Mouse (Mus musculus): ENCODE measurements around the gene Pomc. TPM values are rescaled to one million over a fixed set of nuclear protein-coding genes. Genes with fewer than 3 reads are reported as not detected.
"Not testable (repeated sequence)": the region's sequence is repeated elsewhere in the genome, so short reads cannot be mapped to it uniquely, and the experiment has no call there.

Gene Pomc
- polyA plus RNA-seq, 1 experiment from 2014 or later, result 2.6 TPM

DNA sequence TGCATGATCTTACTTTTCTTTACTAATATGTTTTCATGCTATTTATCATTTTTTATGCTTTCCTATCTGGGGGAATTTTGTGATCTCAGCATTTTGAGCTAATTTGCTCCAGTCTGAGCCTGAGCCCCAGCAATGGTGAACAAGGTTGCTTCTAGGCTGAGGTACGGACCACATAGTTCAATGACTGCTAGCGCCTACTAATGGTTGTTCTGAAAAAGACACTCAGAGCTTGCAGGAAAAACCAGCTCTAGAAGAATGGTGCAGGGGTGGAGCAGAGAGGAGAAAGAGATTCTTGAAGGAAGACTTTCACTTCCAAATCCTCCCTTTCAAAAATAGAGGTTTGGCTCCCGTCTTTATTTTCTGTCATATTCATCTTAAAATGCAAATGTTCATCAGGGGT is 1.6 kb downstream of the Pomc start:
- Histone ChIP-seq H3K36me3 (ENCODE audit: control insufficient read depth, insufficient read depth, low read length) (no peaks in the 10 kb centered on the region), H3K4me2 (ENCODE audit: low read depth, low read length) (no peak overlapping the region), H3K9me3 (ENCODE audit: control insufficient read depth, low read length) (no peaks in the 10 kb centered on the region), H3K9ac (ENCODE audit: low read length) (no peak overlapping the region), H3K4me3 (ENCODE audit: low read length) (no peak overlapping the region), H3K4me1 (replicated peaks; ENCODE audit: control insufficient read depth, insufficient read depth, low read length) (peaks cover 7% of the 10 kb centered on the region; the same call in 1 of the 2 replicates), H3K27me3 (ENCODE audit: control insufficient read depth, insufficient read depth, low read depth, low read length) (peaks cover 11% of the 10 kb centered on the region), H3K27ac (ENCODE audit: low read length) (no peak overlapping the region)
- no peak for ATAC-seq (ENCODE audit: low read depth)
- 10% methylated on average over 3 of the region's 3 CpGs for WGBS

DNA sequence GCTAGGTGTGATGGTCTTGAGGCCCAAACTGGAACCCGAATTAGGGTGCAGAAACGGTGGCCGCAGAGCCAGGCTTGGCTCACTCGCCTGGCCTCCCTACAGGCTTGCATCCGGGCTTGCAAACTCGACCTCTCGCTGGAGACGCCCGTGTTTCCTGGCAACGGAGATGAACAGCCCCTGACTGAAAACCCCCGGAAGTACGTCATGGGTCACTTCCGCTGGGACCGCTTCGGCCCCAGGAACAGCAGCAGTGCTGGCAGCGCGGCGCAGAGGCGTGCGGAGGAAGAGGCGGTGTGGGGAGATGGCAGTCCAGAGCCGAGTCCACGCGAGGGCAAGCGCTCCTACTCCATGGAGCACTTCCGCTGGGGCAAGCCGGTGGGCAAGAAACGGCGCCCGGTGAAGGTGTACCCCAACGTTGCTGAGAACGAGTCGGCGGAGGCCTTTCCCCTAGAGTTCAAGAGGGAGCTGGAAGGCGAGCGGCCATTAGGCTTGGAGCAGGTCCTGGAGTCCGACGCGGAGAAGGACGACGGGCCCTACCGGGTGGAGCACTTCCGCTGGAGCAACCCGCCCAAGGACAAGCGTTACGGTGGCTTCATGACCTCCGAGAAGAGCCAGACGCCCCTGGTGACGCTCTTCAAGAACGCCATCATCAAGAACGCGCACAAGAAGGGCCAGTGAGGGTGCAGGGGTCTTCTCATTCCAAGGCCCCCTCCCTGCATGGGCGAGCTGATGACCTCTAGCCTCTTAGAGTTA is 5.2 kb downstream of the Pomc start:
- 2% methylated on average over 53 of the region's 53 CpGs for WGBS
- Histone ChIP-seq H3K4me1 (replicated peaks; ENCODE audit: control insufficient read depth, insufficient read depth, low read length) (peaks cover 7% of the 10 kb centered on the region; the same call in 1 of the 2 replicates), H3K27me3 (ENCODE audit: control insufficient read depth, insufficient read depth, low read depth, low read length) (peaks cover 4% of the 10 kb centered on the region), H3K27ac (ENCODE audit: low read length) (peak overlapping the region; percentile 88), H3K4me3 (ENCODE audit: low read length) (peak overlapping the region; percentile 66), H3K9ac (ENCODE audit: low read length) (peak overlapping the region; percentile 74), H3K4me2 (ENCODE audit: low read depth, low read length) (peak overlapping the region; percentile 84), H3K9me3 (ENCODE audit: control insufficient read depth, low read length) (no peaks in the 10 kb centered on the region), H3K36me3 (ENCODE audit: control insufficient read depth, insufficient read depth, low read length) (no peaks in the 10 kb centered on the region)
- ATAC-seq (ENCODE audit: low read depth), result peak; percentile 97

DNA sequence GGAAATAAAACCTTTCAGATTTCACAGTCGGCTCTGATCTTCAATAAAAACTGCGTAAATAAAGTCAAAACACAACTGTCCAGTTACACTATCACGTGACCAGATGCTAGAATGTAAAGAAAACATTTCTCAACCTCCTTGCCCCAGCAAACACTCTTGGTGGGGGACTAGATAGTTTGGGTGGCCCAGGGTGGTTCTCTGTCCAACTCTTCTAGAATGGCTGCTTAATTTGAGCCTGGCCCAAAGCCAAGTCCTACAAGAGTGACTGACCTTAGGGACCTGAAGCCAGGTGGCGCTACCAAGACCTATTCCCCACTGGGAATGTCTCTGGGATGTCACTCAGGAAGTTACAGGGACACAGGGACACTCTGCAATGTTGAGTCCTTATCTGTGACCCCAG is 5.8 kb downstream of the Pomc start:
- peak overlapping the region; percentile 74; the same call in 1 of the 2 replicates for H3K9ac ChIP-seq (ENCODE audit: low read length)
- H3K4me3 ChIP-seq (ENCODE audit: low read length), result peak overlapping the region; percentile 66
- no peaks in the 10 kb centered on the region for H3K9me3 ChIP-seq (ENCODE audit: control insufficient read depth, low read length)
- no peak overlapping the region for H3K27ac ChIP-seq (ENCODE audit: low read length)
- H3K27me3 ChIP-seq (ENCODE audit: control insufficient read depth, insufficient read depth, low read depth, low read length), result no peaks in the 10 kb centered on the region
- H3K4me2 ChIP-seq (ENCODE audit: low read depth, low read length), result peak overlapping the region; percentile 84
- 44% methylated on average over 4 of the region's 4 CpGs for WGBS
- peaks cover 7% of the 10 kb centered on the region; the same call in 1 of the 2 replicates for H3K4me1 ChIP-seq (replicated peaks; ENCODE audit: control insufficient read depth, insufficient read depth, low read length)
- no peak for ATAC-seq (ENCODE audit: low read depth)
- no peaks in the 10 kb centered on the region for H3K36me3 ChIP-seq (ENCODE audit: control insufficient read depth, insufficient read depth, low read length)

DNA sequence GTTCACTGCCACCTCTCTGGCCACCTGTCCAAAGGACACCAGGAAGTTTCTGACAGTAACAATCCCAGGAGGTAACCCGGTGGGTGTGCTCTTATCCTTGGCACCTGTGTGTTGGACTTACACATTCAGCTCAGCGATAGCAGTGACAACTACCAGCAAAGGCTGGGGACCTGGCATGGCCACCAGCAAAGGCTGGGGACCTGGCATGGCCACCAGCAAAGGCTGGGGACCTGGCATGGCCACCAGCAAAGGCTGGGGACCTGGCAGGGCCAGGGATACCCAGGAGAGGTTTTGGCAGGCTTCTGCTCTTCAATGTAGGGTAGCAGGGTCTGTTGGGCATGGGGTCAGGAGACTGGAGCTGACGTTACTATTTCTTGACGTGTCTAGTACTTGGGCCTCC is 12.4 kb downstream of the Pomc start:
- 87% methylated on average over 4 of the region's 4 CpGs for whole genome bisulfite sequencing
- no peak overlapping the region for H3K4me3 ChIP-seq (ENCODE audit: low read length)
- no peaks in the 10 kb centered on the region for H3K4me1 ChIP-seq (replicated peaks; ENCODE audit: control insufficient read depth, insufficient read depth, low read length)
- H3K27me3 ChIP-seq (ENCODE audit: control insufficient read depth, insufficient read depth, low read depth, low read length), result no peaks in the 10 kb centered on the region
- no peak for ATAC-seq (ENCODE audit: low read depth)
- H3K9ac ChIP-seq (ENCODE audit: low read length), result no peak overlapping the region
- no peaks in the 10 kb centered on the region for H3K9me3 ChIP-seq (ENCODE audit: control insufficient read depth, low read length)
- H3K4me2 ChIP-seq (ENCODE audit: low read depth, low read length), result no peak overlapping the region
- H3K27ac ChIP-seq (ENCODE audit: low read length), result no peak overlapping the region
- no peaks in the 10 kb centered on the region for H3K36me3 ChIP-seq (ENCODE audit: control insufficient read depth, insufficient read depth, low read length)

DNA sequence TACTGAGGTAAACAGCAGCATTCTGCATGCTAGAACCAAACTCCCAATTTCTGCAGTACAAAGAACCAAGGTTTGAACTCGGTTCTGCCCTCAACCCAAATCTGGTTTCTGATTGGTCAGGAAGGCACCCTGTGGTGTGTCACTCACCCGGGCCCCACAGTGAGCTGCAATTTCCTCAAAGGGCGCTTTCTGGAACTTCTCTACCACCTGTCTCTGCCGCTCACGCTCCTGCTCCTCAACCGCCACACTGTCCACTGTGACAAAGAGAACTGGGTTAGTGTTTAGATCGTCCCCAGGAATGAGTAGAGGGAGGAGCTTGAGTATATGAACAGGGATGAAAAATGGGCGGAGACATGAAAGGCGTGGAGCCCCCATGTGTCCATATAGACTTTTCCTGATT is 13.6 kb downstream of the Pomc start:
- Histone ChIP-seq H3K27ac (ENCODE audit: low read length) (no peak overlapping the region), H3K36me3 (ENCODE audit: control insufficient read depth, insufficient read depth, low read length) (no peaks in the 10 kb centered on the region), H3K9me3 (ENCODE audit: control insufficient read depth, low read length) (no peaks in the 10 kb centered on the region), H3K4me2 (ENCODE audit: low read depth, low read length) (no peak overlapping the region), H3K4me3 (ENCODE audit: low read length) (no peak overlapping the region), H3K27me3 (ENCODE audit: control insufficient read depth, insufficient read depth, low read depth, low read length) (no peaks in the 10 kb centered on the region), H3K9ac (ENCODE audit: low read length) (no peak overlapping the region), H3K4me1 (replicated peaks; ENCODE audit: control insufficient read depth, insufficient read depth, low read length) (no peaks in the 10 kb centered on the region)
- ATAC-seq (ENCODE audit: low read depth), result no peak
- WGBS, result 63% methylated on average over 9 of the region's 9 CpGs

DNA sequence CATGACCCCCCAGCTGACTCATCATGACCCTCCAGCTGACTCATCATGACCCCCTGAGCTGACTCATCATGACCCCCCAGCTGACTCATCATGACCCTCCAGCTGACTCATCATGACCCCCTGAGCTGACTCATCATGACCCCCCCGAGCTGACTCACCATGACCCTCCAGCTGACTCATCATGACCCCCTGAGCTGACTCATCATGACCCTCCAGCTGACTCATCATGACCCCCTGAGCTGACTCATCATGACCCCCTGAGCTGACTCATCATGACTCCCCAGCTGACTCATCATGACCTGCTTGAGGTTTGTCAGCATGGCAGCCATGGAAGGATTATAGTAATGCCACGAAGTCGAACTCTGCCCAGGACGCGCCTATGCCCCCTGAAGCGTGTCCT is 18.4 kb downstream of the Pomc start:
- ATAC-seq (ENCODE audit: low read depth); H3K9ac ChIP-seq (ENCODE audit: low read length); H3K36me3 ChIP-seq (ENCODE audit: control insufficient read depth, insufficient read depth, low read length); H3K9me3 ChIP-seq (ENCODE audit: control insufficient read depth, low read length); H3K27ac ChIP-seq (ENCODE audit: low read length); H3K4me1 ChIP-seq (replicated peaks; ENCODE audit: control insufficient read depth, insufficient read depth, low read length); H3K4me3 ChIP-seq (ENCODE audit: low read length); H3K4me2 ChIP-seq (ENCODE audit: low read depth, low read length); H3K27me3 ChIP-seq (ENCODE audit: control insufficient read depth, insufficient read depth, low read depth, low read length): not testable (repeated sequence)
- WGBS, result 90% methylated on average over 6 of the region's 6 CpGs

DNA sequence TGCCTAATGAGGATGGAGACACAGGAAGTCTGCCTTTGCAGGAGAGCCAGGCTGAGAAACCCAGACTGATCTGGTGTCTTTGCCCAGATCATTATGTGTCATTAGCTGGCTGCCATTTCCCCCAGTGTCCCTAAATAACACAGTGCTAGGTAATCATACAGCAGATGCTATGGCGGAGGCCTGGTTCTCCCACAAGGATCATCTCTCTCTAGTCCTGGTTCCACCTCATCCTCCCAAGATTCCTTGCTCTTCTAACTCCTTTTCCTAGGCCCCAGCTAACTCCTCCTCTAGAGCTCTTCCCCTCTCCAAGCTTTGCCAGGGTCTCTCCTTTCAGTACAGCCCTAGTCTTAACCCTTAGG is 26.2 kb downstream of the Pomc start:
- Histone ChIP-seq H3K36me3 (ENCODE audit: control insufficient read depth, insufficient read depth, low read length) (no peaks in the 10 kb centered on the region), H3K27ac (ENCODE audit: low read length) (peak overlapping the region; percentile 78), H3K9me3 (ENCODE audit: control insufficient read depth, low read length) (no peaks in the 10 kb centered on the region), H3K4me1 (replicated peaks; ENCODE audit: control insufficient read depth, insufficient read depth, low read length) (peaks cover 11% of the 10 kb centered on the region), H3K27me3 (ENCODE audit: control insufficient read depth, insufficient read depth, low read depth, low read length) (no peaks in the 10 kb centered on the region), H3K4me3 (ENCODE audit: low read length) (peak overlapping the region; percentile 60), H3K9ac (ENCODE audit: low read length) (peak overlapping the region; percentile 63; the same call in 1 of the 2 replicates), H3K4me2 (ENCODE audit: low read depth, low read length) (peak overlapping the region; percentile 86)
- 59% methylated on average over 1 of the region's 1 CpGs for whole genome bisulfite sequencing
- no peak for ATAC-seq (ENCODE audit: low read depth)

DNA sequence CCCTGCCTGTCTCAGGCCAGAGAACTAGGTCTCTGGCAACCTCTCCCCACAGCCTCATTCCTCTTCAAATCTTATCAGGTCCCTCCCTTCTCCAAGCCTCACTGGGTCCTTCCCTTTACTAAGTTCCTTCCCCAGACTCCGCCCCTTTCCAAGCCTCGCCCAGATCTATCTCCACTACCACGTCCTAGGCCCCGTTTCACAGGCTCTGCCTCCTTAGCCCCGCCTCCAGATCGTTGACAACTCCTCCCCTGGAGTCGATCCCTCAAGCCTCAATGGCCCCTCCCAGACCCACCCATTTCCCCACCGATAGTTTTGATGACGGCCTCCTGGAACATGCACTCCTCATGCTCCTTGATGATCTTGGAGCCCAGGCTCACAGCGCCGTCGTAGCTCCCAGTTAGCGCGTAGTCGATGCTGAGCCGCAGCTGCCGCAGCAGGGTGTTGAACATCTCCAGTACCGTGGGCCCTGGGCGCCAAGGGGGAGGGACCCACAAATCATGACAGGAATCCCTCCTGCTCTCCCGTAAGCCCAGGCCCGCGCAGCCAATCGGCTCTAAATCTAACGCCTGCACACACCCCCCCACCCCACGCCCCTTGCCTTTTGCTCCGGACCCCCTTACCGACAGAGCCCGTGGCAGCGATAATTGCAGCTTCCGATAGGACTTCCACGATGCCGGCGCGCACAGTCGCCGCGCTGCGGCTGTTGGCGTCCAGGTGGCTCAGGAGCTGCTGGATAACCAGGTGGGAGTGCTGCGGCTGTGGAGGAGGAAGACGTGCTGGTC is 26.8 kb downstream of the Pomc start:
- Histone ChIP-seq H3K36me3 (ENCODE audit: control insufficient read depth, insufficient read depth, low read length) (no peaks in the 10 kb centered on the region), H3K9me3 (ENCODE audit: control insufficient read depth, low read length) (no peaks in the 10 kb centered on the region), H3K27me3 (ENCODE audit: control insufficient read depth, insufficient read depth, low read depth, low read length) (no peaks in the 10 kb centered on the region), H3K9ac (ENCODE audit: low read length) (peak overlapping the region; percentile 63), H3K27ac (ENCODE audit: low read length) (peak overlapping the region; percentile 78), H3K4me3 (ENCODE audit: low read length) (peak overlapping the region; percentile 60), H3K4me2 (ENCODE audit: low read depth, low read length) (peak overlapping the region; percentile 86), H3K4me1 (replicated peaks; ENCODE audit: control insufficient read depth, insufficient read depth, low read length) (peaks cover 11% of the 10 kb centered on the region)
- ATAC-seq (ENCODE audit: low read depth), result peak; percentile 97
- under 1% methylated on average over 39 of the region's 41 CpGs for WGBS

DNA sequence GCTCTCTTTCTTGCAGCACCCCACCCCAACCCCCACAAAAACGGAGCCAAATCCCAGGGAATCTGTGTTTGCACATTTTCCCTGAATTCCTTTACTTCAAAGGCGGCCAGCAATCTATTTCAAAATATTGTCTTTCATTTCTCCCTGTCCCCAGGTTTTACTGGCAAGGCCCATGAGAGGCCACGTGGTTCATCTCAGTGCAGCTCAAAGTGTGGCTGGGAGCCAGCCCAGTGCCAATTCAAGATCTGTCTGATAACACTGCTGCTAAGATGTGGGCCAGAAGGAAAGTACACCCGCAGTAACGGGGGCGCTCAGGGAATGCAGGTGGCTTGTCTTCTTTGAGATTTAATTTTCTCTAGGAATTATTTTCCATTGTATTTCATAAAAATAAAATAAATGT is 27.5 kb downstream of the Pomc start:
- WGBS, result 16% methylated on average over 6 of the region's 6 CpGs
- Histone ChIP-seq H3K9me3 (ENCODE audit: control insufficient read depth, low read length) (no peaks in the 10 kb centered on the region), H3K9ac (ENCODE audit: low read length) (peak overlapping the region; percentile 61), H3K4me3 (ENCODE audit: low read length) (peak overlapping the region; percentile 60), H3K27me3 (ENCODE audit: control insufficient read depth, insufficient read depth, low read depth, low read length) (no peaks in the 10 kb centered on the region), H3K27ac (ENCODE audit: low read length) (peak overlapping the region; percentile 68), H3K4me1 (replicated peaks; ENCODE audit: control insufficient read depth, insufficient read depth, low read length) (peaks cover 11% of the 10 kb centered on the region), H3K36me3 (ENCODE audit: control insufficient read depth, insufficient read depth, low read length) (no peaks in the 10 kb centered on the region), H3K4me2 (ENCODE audit: low read depth, low read length) (peak overlapping the region; percentile 86)
- peak; percentile 47; the same call in 1 of the 2 replicates for ATAC-seq (ENCODE audit: low read depth)

Measured in lung, embryonic 16.5 days (tissue).